Mouse (Mus musculus) cortical plate, adult 2 months (tissue): ENCODE data around the gene Slco4a1. TPM values are rescaled to one million over a fixed set of nuclear protein-coding genes. Genes with fewer than 3 reads are reported as not detected.

Experiments used
- H3K27ac ChIP-seq: fragments of 200-500 bp; 2 replicates; pipeline ENCODE4 v1.5.1; 2012; ENCODE audit warnings: low read length, control low read depth, inconsistent platforms; ENCODE audit not compliant: insufficient read depth
- H3K4me1 ChIP-seq: fragments of 200-500 bp; 2 replicates; pipeline ENCODE4 v1.6.1; 2011; ENCODE audit warnings: low read length; ENCODE audit not compliant: control insufficient read depth, insufficient read depth
- H3K4me3 ChIP-seq: fragments of 200-500 bp; 2 replicates; pipeline ENCODE4 v1.5.1; 2011; ENCODE audit warnings: mild to moderate bottlenecking, low read length, control low read depth; ENCODE audit not compliant: insufficient read depth
- CTCF ChIP-seq: fragments of 200-500 bp; IDR thresholded peaks from 2 replicates; pipeline ENCODE4 v1.5.1; 2011; ENCODE audit warnings: mild to moderate bottlenecking, control low read depth, low read length; ENCODE audit not compliant: insufficient read depth; ENCODE audit errors: extremely low read depth
- POLR2A ChIP-seq: fragments of 200-500 bp; IDR thresholded peaks from 2 replicates; pipeline ENCODE4 v1.6.1; 2011; ENCODE audit warnings: mild to moderate bottlenecking, low read length, control low read depth; ENCODE audit not compliant: insufficient read depth; ENCODE audit errors: extremely low read depth
- polyA plus RNA-seq: library from polyadenylated mRNA; depleted of rRNA; stranded (reverse); fragments of >200 nt; gene quantifications from 2 replicates; pipeline ENCODE4 v1.2.3, GENCODE M21; 2012; rRNA removed

Gene Slco4a1
- polyA plus RNA-seq, 1 experiment, result 5.1 TPM

DNA sequence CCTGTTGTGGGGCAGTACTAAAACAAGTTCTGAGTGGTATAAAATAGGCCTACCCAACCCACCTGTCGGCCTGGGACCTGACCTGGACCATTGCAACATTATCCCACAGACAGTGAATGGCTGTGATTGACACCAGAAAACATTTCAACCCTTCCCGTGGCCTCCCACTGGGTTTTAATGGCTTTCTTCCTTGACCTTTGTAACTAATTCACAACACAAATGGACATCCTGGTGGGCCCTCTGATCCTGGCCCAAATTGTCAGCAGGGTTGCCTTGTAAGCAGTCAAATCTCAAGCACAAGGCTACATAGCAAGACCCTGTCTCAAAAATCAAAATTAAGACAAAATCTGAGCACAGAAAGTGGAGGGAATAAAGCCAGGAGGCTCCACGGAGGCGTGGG, 57.8 kb downstream of the Slco4a1 start:
- H3K4me3 ChIP-seq, result no peak overlapping the region
- H3K27ac ChIP-seq, result no peak overlapping the region
- no peaks in the 10 kb centered on the region for H3K4me1 ChIP-seq
- TF ChIP-seq POLR2A, result no peak
- TF ChIP-seq CTCF, result no peak

DNA sequence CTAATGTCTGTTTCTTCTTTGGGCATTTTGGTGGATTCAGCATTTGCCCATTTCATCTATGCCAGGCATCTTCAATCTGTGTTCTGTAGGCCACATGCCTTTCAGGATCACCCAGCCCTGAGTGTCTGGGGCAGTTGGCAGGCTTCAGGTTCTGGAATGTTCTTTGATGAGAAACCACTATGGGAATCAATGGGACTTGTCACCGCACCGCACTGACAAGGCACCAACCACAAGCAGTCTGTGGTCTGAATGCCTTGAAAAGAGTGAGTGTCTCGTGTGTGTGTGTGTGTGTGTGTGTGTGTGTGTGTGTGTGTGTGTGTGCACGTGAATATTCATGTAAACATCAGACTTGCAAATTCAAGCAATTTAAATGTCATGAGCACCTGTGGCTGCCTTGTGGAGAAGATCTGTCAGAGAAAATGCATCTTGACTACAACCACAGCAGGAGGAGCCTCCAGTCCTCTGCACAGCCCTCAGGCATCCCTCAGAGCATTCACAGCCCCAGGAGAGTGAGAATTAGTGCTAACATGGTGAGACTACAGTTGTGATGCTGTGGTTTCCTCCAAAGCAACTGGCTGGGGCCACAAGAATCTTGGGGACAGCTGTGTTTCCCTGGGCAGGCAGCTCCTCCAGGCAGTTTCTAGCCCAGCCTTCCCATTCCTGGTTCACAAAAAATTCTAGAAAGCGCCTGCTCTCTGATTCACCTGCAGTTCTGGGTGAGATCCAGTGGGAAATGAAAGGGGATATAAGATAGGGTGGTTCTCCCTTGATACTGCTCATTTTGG, 65.6 kb downstream of the Slco4a1 start:
- TF ChIP-seq CTCF, result no peak
- no peak for TF ChIP-seq POLR2A
- H3K27ac ChIP-seq, result no peak overlapping the region
- H3K4me3 ChIP-seq, result no peak overlapping the region
- H3K4me1 ChIP-seq, result no peaks in the 10 kb centered on the region

GRCm38 (mm10) chr2:180522825-180523224, 66.8 kb downstream of the Slco4a1 start:
- Histone ChIP-seq H3K4me1 (no peaks in the 10 kb centered on the region), H3K4me3 (no peak overlapping the region), H3K27ac (no peak overlapping the region)
- no peak for TF ChIP-seq POLR2A
- no peak for TF ChIP-seq CTCF

Other genes with a start within 250 kb of the Slco4a1 start
- gene Lama5, start 230.4 kb upstream of the Slco4a1 start, polyA plus RNA-seq, result 6.0 and 6.2 TPM in 2 replicates
- 2,462 and 2,522 TPM in 2 replicates for gene Rps21, start 198.9 kb upstream of the Slco4a1 start, polyA plus RNA-seq
- 35.7 and 40.0 TPM in 2 replicates for gene Cables2, start 182.7 kb upstream of the Slco4a1 start, polyA plus RNA-seq
- not detected in 2 replicates for gene Rbbp8nl, start 166.4 kb upstream of the Slco4a1 start, polyA plus RNA-seq
- gene Gata5, start 121.5 kb upstream of the Slco4a1 start, polyA plus RNA-seq, result not detected in 2 replicates
- 5.6 and 6.0 TPM in 2 replicates for gene Ntsr1, start 43.7 kb downstream of the Slco4a1 start, polyA plus RNA-seq
- 26.3 and 29.6 TPM in 2 replicates for gene Mrgbp, start 125.1 kb downstream of the Slco4a1 start, polyA plus RNA-seq
- gene Ogfr, start 133.0 kb downstream of the Slco4a1 start, polyA plus RNA-seq, result 38.5 and 39.1 TPM in 2 replicates
- 15.5 and 17.2 TPM in 2 replicates for gene Col9a3, start 141.5 kb downstream of the Slco4a1 start, polyA plus RNA-seq
- 0.91 and 1.1 TPM in 2 replicates for gene Tcfl5, start 186.5 kb downstream of the Slco4a1 start, polyA plus RNA-seq